Mouse (Mus musculus): ENCODE data around the gene Snorc.

Snorc gene

GRCm38 (mm10) chr1:87509561-87510165 lies 39.6 kb downstream of the Snorc start, which contains the start of gene Neu2:
Gene Neu2, plus strand, starts transcription at chr1:87509889.
- DNase-seq (ENCODE audit: low read depth in 2 of 2, low spot score in 2 of 2): no peak

GRCm38 (mm10) chr1:87510166-87510691 lies 40.2 kb downstream of the Snorc start:
- DNase-seq (ENCODE audit: low read depth in 2 of 2, low spot score in 2 of 2): no peak

GRCm38 (mm10) chr1:87510845-87511244 lies 40.8 kb downstream of the Snorc start:
- no peak for DNase-seq (ENCODE audit: low read depth in 2 of 2, low spot score in 2 of 2)

GRCm38 (mm10) chr1:87520467-87520866 lies 50.4 kb downstream of the Snorc start:
- no peak for DNase-seq (ENCODE audit: low read depth in 2 of 2, low spot score in 2 of 2)

GRCm38 (mm10) chr1:87521523-87521922 lies 51.5 kb downstream of the Snorc start:
- DNase-seq (ENCODE audit: low read depth in 2 of 2, low spot score in 2 of 2): no peak

- no peak for DNase-seq (ENCODE audit: low read depth in 2 of 2, low spot score in 2 of 2)
Observed at GRCm38 (mm10) chr1:87525041-87525440, 55.0 kb downstream of the Snorc start.
